Mouse (Mus musculus): Measurements from ENCODE around the gene Glt6d1.
"Not testable (repeated sequence)": the region's sequence is repeated elsewhere in the genome, so short reads cannot be mapped to it uniquely, and the experiment has no call there.

Glt6d1 gene

GRCm38 (mm10) chr2:25815748-25816147 is at the start of gene Glt6d1:
Gene Glt6d1 (minus strand): TSS chr2:25815848.
- in situ Hi-C loops (cut with MseI, MboI) = not testable (repeated sequence)

GRCm38 (mm10) chr2:25865412-25865811 is 49.8 kb upstream of the Glt6d1 start:
- in situ Hi-C loops (cut with MseI, MboI) = no loop called here

- in situ Hi-C loops (cut with MseI, MboI) = no loop called here
Measured at GRCm38 (mm10) chr2:25864230-25864629, 48.6 kb upstream of the Glt6d1 start.

- in situ Hi-C loops (cut with MseI, MboI) = no loop called here
Measured at GRCm38 (mm10) chr2:25863337-25864131, 47.9 kb upstream of the Glt6d1 start, which contains the start of gene Kcnt1. Gene Kcnt1 (plus strand): TSS chr2:25863734.

- in situ Hi-C loops (cut with MseI, MboI) = no loop called here
Measured at GRCm38 (mm10) chr2:25862696-25863270, 47.1 kb upstream of the Glt6d1 start.

- in situ Hi-C loops (cut with MseI, MboI) = no loop called here
Measured at GRCm38 (mm10) chr2:25862038-25862437, 46.4 kb upstream of the Glt6d1 start.

- in situ Hi-C loops (cut with MseI, MboI) = no loop called here
Measured at GRCm38 (mm10) chr2:25859891-25860290, 44.2 kb upstream of the Glt6d1 start.

- in situ Hi-C loops (cut with MseI, MboI) = no loop called here
Measured at GRCm38 (mm10) chr2:25853998-25854397, 38.4 kb upstream of the Glt6d1 start.

- in situ Hi-C loops (cut with MseI, MboI) = no loop called here
Measured at GRCm38 (mm10) chr2:25852626-25853025, 37.0 kb upstream of the Glt6d1 start.

- in situ Hi-C loops (cut with MseI, MboI) = no loop called here
Measured at GRCm38 (mm10) chr2:25850330-25850729, 34.7 kb upstream of the Glt6d1 start.

GRCm38 (mm10) chr2:25847226-25847625 is 31.6 kb upstream of the Glt6d1 start, which contains the start of gene Sohlh1:
Gene Sohlh1 (minus strand): TSS chr2:25847248.
- in situ Hi-C loops (cut with MseI, MboI) = no loop called here

GRCm38 (mm10) chr2:25846516-25846915 is 30.9 kb upstream of the Glt6d1 start:
- in situ Hi-C loops (cut with MseI, MboI) = no loop called here

GRCm38 (mm10) chr2:25844097-25844496 is 28.4 kb upstream of the Glt6d1 start:
- in situ Hi-C loops (cut with MseI, MboI) = no loop called here

GRCm38 (mm10) chr2:25842758-25843157 is 27.1 kb upstream of the Glt6d1 start:
- in situ Hi-C loops (cut with MseI, MboI) = no loop called here

- in situ Hi-C loops (cut with MseI, MboI) = no loop called here
Measured at GRCm38 (mm10) chr2:25842161-25842560, 26.5 kb upstream of the Glt6d1 start.

- in situ Hi-C loops (cut with MseI, MboI) = loop anchor here in 1 of 2 experiments (10.0 kb wide), 1 partner anchor 961 kb away; no protein-coding TSS in a partner anchor
Measured at GRCm38 (mm10) chr2:25836291-25836690, 20.6 kb upstream of the Glt6d1 start.

GRCm38 (mm10) chr2:25830786-25831185 is 15.1 kb upstream of the Glt6d1 start:
- in situ Hi-C loops (cut with MseI, MboI) = loop anchor here in 1 of 2 experiments (10.0 kb wide), 1 partner anchor 956 kb away; no protein-coding TSS in a partner anchor

GRCm38 (mm10) chr2:25828344-25828947 is 12.8 kb upstream of the Glt6d1 start:
- in situ Hi-C loops (cut with MseI, MboI) = no loop called here

- in situ Hi-C loops (cut with MseI, MboI) = no loop called here
Measured at GRCm38 (mm10) chr2:25824751-25825150, 9.1 kb upstream of the Glt6d1 start.

- in situ Hi-C loops (cut with MseI, MboI) = no loop called here
Measured at GRCm38 (mm10) chr2:25822806-25823205, 7.2 kb upstream of the Glt6d1 start, which contains the start of gene Lcn9. Gene Lcn9 (plus strand): TSS chr2:25823153.

- in situ Hi-C loops (cut with MseI, MboI) = no loop called here
Measured at GRCm38 (mm10) chr2:25813364-25813763, 2.3 kb downstream of the Glt6d1 start.

- in situ Hi-C loops (cut with MseI, MboI) = no loop called here
Measured at GRCm38 (mm10) chr2:25811711-25812110, 3.9 kb downstream of the Glt6d1 start.
